Mouse (Mus musculus) megakaryocyte, embryonic 14.5 days (primary cell): ENCODE data around the gene Gmeb2.

Source experiments
- FLI1 ChIP-seq: IDR thresholded peaks from 2 replicates; pipeline ENCODE4 v1.6.1; 2012; ENCODE audit warnings: low read length, inconsistent platforms, mixed read lengths
- GATA1 ChIP-seq: IDR thresholded peaks from 3 replicates; pipeline ENCODE4 v1.6.1; 2012; ENCODE audit warnings: mixed read lengths, low read length, inconsistent platforms, borderline replicate concordance

DNA sequence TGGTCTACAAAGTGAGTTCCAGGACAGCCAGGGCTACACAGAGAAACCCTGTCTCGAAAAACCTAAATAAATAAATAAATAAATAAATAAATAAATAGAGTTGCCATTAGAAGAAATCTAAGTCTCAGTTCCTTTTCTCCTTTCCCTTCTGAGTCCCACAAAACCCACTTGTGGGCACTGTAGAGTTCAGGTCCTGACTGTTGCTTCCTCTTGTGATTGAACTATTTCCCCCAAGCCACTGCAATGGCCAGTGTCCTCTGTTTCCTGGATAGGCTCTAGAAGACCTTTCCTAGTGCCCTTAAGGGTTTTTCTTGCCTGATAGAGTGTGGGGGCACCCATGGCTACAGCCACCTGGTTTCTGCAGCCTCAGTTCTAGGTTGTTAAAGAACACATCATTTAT, 17.1 kb upstream of the Gmeb2 start:
- TF ChIP-seq GATA1 (no peak), FLI1 (no peak)
